Mouse (Mus musculus): Measurements from ENCODE around the gene Gm3476.
"Not testable (repeated sequence)": the region's sequence is repeated elsewhere in the genome, so short reads cannot be mapped to it uniquely, and the experiment has no call there.

Gene Gm3476

DNA sequence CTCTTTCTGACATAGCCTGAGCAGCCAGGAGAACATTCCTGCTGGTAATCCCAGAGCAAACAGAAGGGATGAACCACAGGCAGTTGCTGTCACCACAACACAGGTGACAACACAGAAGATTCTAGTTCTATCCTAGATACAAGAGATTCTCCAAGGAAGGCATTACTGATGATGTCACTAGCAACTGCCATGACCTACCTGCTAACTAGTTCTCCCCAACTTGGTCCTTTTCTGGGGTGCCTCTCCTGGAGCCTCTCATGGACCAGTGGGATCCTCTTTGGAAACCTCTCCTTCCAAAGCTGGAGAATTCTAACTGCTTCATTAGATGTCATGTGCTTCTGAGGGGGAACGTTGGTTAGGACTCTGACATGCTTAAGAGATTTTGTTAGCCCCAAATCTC, at the start of gene Gm3476:
TSS of gene Gm3476 (minus strand) at position 101 of the 400 bp plus-strand sequence.
- in situ Hi-C loops (cut with MboI; ENCODE audit: low pct_unique_long_range_greater_than_20kb in 1 of 2, low sequenced_read_pairs in 2 of 2, unreplicated experiment in 1 of 2), result not testable (repeated sequence)

DNA sequence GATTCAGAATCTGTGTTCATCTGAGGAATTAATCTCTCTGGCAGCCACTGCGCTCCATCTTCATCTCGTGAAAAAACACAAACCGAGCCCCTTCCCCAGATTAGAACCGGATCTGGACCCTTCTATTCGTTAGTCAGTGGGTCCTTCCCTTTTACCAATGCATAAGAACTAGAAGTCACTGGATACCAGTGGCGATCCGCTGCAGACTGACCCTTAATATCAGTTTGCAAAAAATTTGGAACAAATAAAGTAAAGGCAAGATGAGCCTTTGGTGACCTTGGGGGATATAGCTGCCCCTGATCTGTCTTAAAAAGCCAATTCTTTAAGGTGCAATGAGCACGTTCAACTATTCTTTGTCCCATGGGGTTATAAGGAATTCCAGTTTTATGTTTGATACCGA, 37.9 kb upstream of the Gm3476 start:
- in situ Hi-C loops (cut with MboI; ENCODE audit: low pct_unique_long_range_greater_than_20kb in 1 of 2, low sequenced_read_pairs in 2 of 2, unreplicated experiment in 1 of 2), result not testable (repeated sequence)

DNA sequence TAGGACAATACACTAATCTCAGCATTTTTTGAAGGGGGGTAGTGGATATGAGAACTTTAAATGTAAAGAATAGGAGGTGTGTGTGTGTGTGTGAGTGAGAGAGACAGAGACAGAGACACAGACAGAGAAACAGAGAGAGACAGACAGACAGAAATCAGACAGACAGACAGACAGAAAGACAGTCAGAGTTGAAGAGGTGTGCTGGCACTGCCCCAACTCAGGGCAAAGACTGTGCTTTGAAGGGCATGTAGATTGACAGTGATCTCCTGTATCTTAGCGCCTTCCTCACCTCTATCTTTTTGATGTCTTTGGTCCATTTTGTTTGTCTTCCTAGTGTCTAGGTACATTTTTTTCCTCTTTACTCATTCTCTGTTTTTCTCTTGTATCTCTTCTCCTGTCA, 35.5 kb upstream of the Gm3476 start:
- in situ Hi-C loops (cut with MboI; ENCODE audit: low pct_unique_long_range_greater_than_20kb in 1 of 2, low sequenced_read_pairs in 2 of 2, unreplicated experiment in 1 of 2), result not testable (repeated sequence)

DNA sequence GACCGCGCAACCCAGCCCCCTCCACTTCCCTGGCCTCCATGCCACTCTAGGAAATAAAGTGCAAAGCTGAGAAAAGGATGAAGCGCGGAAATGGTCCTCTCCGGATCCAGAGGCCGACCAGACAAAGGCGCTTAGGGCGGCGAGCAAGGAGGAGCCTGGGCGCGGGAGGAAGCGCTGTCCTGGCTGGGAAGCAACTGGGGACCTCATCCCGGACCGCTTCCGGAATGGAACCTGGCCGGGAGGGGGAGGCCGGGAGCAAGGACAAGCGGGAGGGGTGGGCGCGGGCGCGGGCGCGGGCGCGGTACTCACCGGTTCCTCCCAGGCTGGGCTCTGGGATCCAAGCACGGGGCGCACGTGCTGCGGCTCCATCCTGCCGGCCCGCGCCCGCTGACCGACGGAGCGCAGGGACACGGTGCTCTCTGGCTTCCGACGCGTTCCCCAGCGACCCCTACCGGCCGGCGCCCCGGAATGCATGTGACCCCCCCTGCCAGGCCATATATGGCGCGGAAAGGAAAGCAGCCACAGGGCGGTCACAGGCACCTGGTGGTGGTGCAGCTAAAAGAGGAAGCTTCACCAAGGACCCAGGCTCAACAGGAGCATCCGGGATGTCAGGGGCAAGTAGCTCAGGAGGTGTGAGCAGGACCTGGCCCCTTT, 17.2 kb downstream of the Gm3476 start, which contains the start of gene Gm3468:
TSS of gene Gm3468 (minus strand) at position 394 of the 654 bp plus-strand sequence.
- in situ Hi-C loops (cut with MboI; ENCODE audit: low pct_unique_long_range_greater_than_20kb in 1 of 2, low sequenced_read_pairs in 2 of 2, unreplicated experiment in 1 of 2), result not testable (repeated sequence)

DNA sequence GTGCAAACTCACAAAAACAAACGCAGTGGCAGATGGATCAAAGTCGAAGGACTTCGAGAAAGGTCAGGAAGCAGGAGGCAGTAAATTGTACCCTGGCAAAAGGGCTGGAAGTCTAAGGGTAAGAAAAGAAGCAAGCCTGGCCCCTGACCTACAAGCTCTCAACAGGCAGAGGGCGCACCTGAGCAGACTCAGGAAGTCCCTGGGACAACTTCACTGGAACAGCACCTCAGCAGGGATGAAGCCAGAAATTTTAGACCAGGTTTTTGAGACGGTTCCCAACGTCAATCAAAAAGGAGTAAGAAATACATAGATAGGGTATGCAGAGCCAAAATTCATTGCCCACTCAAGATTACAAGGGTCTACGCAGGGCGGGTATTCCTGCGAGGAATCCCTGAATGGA, 18.1 kb downstream of the Gm3476 start:
- in situ Hi-C loops (cut with MboI; ENCODE audit: low pct_unique_long_range_greater_than_20kb in 1 of 2, low sequenced_read_pairs in 2 of 2, unreplicated experiment in 1 of 2), result not testable (repeated sequence)

DNA sequence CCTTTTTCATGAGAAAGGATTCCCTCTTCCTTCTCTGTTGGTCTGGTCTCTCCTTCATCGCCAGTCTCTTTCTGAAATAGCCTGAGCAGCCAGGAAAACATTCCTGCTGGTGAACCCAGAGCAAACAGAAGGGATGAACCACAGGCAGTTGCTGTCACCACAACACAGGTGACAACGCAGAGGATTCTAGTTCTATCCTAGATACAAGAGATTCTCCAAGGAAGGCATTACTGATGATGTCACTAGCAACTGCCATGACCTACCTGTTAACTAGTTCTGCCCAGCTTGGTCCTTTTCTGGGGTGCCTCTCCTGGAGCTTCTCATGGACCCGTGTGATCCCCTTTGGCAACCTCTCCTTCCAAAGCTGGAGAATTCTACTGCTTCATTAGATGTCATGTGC, 31.8 kb downstream of the Gm3476 start, which contains the start of gene Gm8206:
TSS of gene Gm8206 (minus strand) at position 101 of the 400 bp plus-strand sequence.
- in situ Hi-C loops (cut with MboI; ENCODE audit: low pct_unique_long_range_greater_than_20kb in 1 of 2, low sequenced_read_pairs in 2 of 2, unreplicated experiment in 1 of 2), result not testable (repeated sequence)

DNA sequence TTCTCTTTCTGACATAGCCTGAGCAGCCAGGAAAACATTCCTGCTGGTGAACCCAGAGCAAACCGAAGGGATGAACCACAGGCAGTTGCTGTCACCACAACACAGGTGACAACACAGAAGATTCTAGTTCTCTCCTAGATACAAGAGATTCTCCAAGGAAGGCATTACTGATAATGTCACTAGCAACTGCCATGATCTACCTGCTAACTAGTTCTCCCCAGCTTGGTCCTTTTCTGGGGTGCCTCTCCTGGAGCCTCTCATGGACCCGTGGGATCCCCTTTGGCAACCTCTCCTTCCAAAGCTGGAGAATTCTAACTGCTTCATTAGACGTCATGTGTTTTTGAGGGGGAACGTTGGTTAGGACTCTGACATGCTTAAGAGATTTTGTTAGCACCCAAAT, 67.4 kb downstream of the Gm3476 start, which contains the start of gene Gm6337:
TSS of gene Gm6337 (minus strand) at position 101 of the 400 bp plus-strand sequence.
- in situ Hi-C loops (cut with MboI; ENCODE audit: low pct_unique_long_range_greater_than_20kb in 1 of 2, low sequenced_read_pairs in 2 of 2, unreplicated experiment in 1 of 2), result not testable (repeated sequence)

All from mouse embryonic stem cell (cell line).